Mouse (Mus musculus) right cerebral cortex, postnatal 10 days (tissue): ENCODE measurements around the gene Asb5.
"Not testable (repeated sequence)": the region's sequence is repeated elsewhere in the genome, so short reads cannot be mapped to it uniquely, and the experiment has no call there.

ENCODE experiments used
- DNase-seq, 2 experiments: peaks; one replicate each; pipeline ENCODE4 v3.0.0; 2021; ENCODE audit warnings: low spot score in 2 of 2

Asb5 gene

GRCm38 (mm10) chr8:54537285-54537684 lies 7.9 kb downstream of the Asb5 start:
- DNase-seq: no peak

- no peak for DNase-seq
These were observed 12.0 kb downstream of the Asb5 start for GRCm38 (mm10) chr8:54541331-54541730.

- DNase-seq: no peak
These were observed 19.0 kb downstream of the Asb5 start for GRCm38 (mm10) chr8:54548383-54548782.

- DNase-seq: no peak
These were observed 20.7 kb downstream of the Asb5 start for GRCm38 (mm10) chr8:54550026-54550574.

GRCm38 (mm10) chr8:54554921-54555320 lies 25.5 kb downstream of the Asb5 start:
- no peak for DNase-seq

- no peak for DNase-seq
These were observed 32.8 kb downstream of the Asb5 start for GRCm38 (mm10) chr8:54562137-54562536.

- DNase-seq: no peak
These were observed 35.8 kb downstream of the Asb5 start for GRCm38 (mm10) chr8:54565181-54565580.

- no peak for DNase-seq
These were observed 36.4 kb downstream of the Asb5 start for GRCm38 (mm10) chr8:54565603-54566260.

- DNase-seq: no peak
These were observed 37.8 kb downstream of the Asb5 start for GRCm38 (mm10) chr8:54567168-54567567.

- DNase-seq: no peak
These were observed 41.5 kb downstream of the Asb5 start for GRCm38 (mm10) chr8:54570618-54571609.

- DNase-seq: no peak
These were observed 52.1 kb downstream of the Asb5 start for GRCm38 (mm10) chr8:54581436-54581835.

- DNase-seq: no peak
These were observed 53.5 kb downstream of the Asb5 start for GRCm38 (mm10) chr8:54582886-54583285.

- DNase-seq: peak in 1 of 2 experiments; percentile 48
These were observed 65.3 kb downstream of the Asb5 start for GRCm38 (mm10) chr8:54594634-54595033.

- DNase-seq: no peak
These were observed 66.7 kb downstream of the Asb5 start for GRCm38 (mm10) chr8:54596051-54596450.

GRCm38 (mm10) chr8:54596940-54597339 lies 67.6 kb downstream of the Asb5 start:
- peak; percentile 66 to 82 for DNase-seq

GRCm38 (mm10) chr8:54597386-54597785 lies 68.0 kb downstream of the Asb5 start:
- no peak for DNase-seq

- DNase-seq: peak; percentile 59 to 64
These were observed 71.4 kb downstream of the Asb5 start, which contains the start of gene Spata4 for GRCm38 (mm10) chr8:54600671-54601251. Spata4 (plus strand) TSS chr8:54600781.

- DNase-seq: no peak
These were observed 74.1 kb downstream of the Asb5 start for GRCm38 (mm10) chr8:54603440-54603839.

GRCm38 (mm10) chr8:54609336-54609735 lies 80.0 kb downstream of the Asb5 start:
- DNase-seq: no peak

GRCm38 (mm10) chr8:54610238-54610637 lies 80.9 kb downstream of the Asb5 start:
- no peak for DNase-seq

GRCm38 (mm10) chr8:54616710-54617109 lies 87.3 kb downstream of the Asb5 start:
- not testable (repeated sequence) for DNase-seq
